Mouse (Mus musculus) heart, postnatal 0 days (tissue): Measurements from ENCODE around the gene Ulk2.

Source experiments
- CTCF ChIP-seq: IDR thresholded peaks from 2 replicates; pipeline ENCODE4 v1.5.1; 2016; ENCODE audit warnings: antibody characterized with exemption, control low read depth, low read depth
- EP300 ChIP-seq: IDR thresholded peaks from 2 replicates; pipeline ENCODE4 v1.6.1; 2016; ENCODE audit warnings: antibody characterized with exemption, low read depth

GRCm38 (mm10) chr11:61854988-61855411 is at the start of gene Ulk2:
- TF ChIP-seq EP300 (no peak; the same call in 1 of the 2 replicates), CTCF (no peak)
